11 mouse cellular contexts compared by ENCODE assay signal in the genomic region with DNA sequence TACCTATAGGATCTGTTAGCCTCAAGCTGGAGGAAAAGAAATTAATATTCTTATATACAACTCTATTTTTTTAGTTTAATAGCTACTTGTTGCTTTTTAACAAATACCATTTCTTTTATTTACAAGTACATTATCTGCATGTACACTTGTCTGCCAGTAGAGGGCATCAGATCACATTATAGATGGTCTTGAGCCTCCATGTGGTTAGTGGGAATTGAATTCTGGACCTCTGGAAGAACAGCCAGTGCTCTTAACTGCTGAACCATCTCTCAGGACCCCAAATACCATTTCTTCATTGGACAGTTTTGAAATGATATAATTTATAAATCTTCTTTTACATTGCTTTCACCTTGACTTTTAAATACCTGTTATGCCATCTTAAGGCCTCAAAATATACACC. TPM values are rescaled to one million over a fixed set of nuclear protein-coding genes. Genes with fewer than 3 reads are reported as not detected.
DNase-seq lines count a peak whose midpoint lies in the region; ATAC-seq lines count a peak whose summit lies in the region.
"Had no signal": no experiment of that assay in that cellular context is flagged by ENCODE, and none has a peak within 500 bp of the region (broad histone marks: within the 10 kb centered on the region; RNA-seq: fewer than 3 reads in every experiment).

No protein-coding gene starts in this region.

- no peak overlapping the region for H3K9ac ChIP-seq in intestine, embryonic 16.5 days (ENCODE audit: low read depth, low read length)
- H3K9ac ChIP-seq in intestine, embryonic 15.5 days, result no peak overlapping the region
- H3K9ac ChIP-seq: embryonic facial prominence, embryonic 15.5 days had no signal

- ATAC-seq in intestine, embryonic 16.5 days, result 0 out of 2 replicates have a peak, but pooled peaks have one; percentile 44
- ATAC-seq in intestine, embryonic 15.5 days, result no peak
- no peak for ATAC-seq in megakaryocyte-erythroid progenitor cell, adult 5-6 weeks (replicated peaks; ENCODE audit: low FRiP score, low TSS enrichment, poor library complexity, severe bottlenecking)

- H3K27me3 ChIP-seq in intestine, embryonic 16.5 days (replicated peaks; ENCODE audit: control insufficient read depth, insufficient read depth, low read length), result no peaks in the 10 kb centered on the region
- no peaks in the 10 kb centered on the region for H3K27me3 ChIP-seq in intestine, embryonic 15.5 days (replicated peaks)
- H3K27me3 ChIP-seq: embryonic facial prominence, embryonic 15.5 days had no signal

- no peaks in the 10 kb centered on the region for H3K4me1 ChIP-seq in intestine, embryonic 16.5 days (ENCODE audit: control insufficient read depth, insufficient read depth, low read length)
- H3K4me1 ChIP-seq in intestine, embryonic 15.5 days (replicated peaks), result no peaks in the 10 kb centered on the region
- H3K4me1 ChIP-seq: embryonic facial prominence, embryonic 15.5 days had no signal

- no peak overlapping the region for H3K27ac ChIP-seq in intestine, embryonic 16.5 days (ENCODE audit: low read length)
- no peak overlapping the region for H3K27ac ChIP-seq in intestine, embryonic 15.5 days
- H3K27ac ChIP-seq: embryonic facial prominence, embryonic 15.5 days had no signal

- H3K4me3 ChIP-seq in intestine, embryonic 16.5 days (ENCODE audit: low read length), result no peak overlapping the region
- H3K4me3 ChIP-seq in intestine, embryonic 15.5 days (replicated peaks), result no peak overlapping the region
- H3K4me3 ChIP-seq: embryonic facial prominence, embryonic 15.5 days had no signal

- DNase-seq in 416B (ENCODE audit: low read depth) (peak; percentile 72), ES-CJ7 (ENCODE audit: low read depth, low spot score) (peak; percentile 51)
- peak; percentile 15 for DNase-seq in embryo, embryonic 9.5 days (ENCODE audit: extremely low spot score)
- DNase-seq in adrenal gland, postnatal 10 days, result no peak
- DNase-seq in B cell, adult 2 months, result no peak
- DNase-seq: adrenal gland, postnatal 14 days; lung, postnatal 10 days had no signal

- no peaks in the 10 kb centered on the region for H3K36me3 ChIP-seq in intestine, embryonic 16.5 days (ENCODE audit: control insufficient read depth, insufficient read depth, low read length)
- no peaks in the 10 kb centered on the region for H3K36me3 ChIP-seq in intestine, embryonic 15.5 days
- H3K36me3 ChIP-seq: embryonic facial prominence, embryonic 15.5 days had no signal

- H3K4me2 ChIP-seq in intestine, embryonic 16.5 days (ENCODE audit: low read depth, low read length), result no peak overlapping the region
- H3K4me2 ChIP-seq in intestine, embryonic 15.5 days (replicated peaks), result no peak overlapping the region
- H3K4me2 ChIP-seq: embryonic facial prominence, embryonic 15.5 days had no signal

- H3K9me3 ChIP-seq in intestine, embryonic 16.5 days (ENCODE audit: control insufficient read depth, low read length), result no peaks in the 10 kb centered on the region
- H3K9me3 ChIP-seq in intestine, embryonic 15.5 days, result no peaks in the 10 kb centered on the region
- H3K9me3 ChIP-seq: embryonic facial prominence, embryonic 15.5 days had no signal

RNA-seq across cellular contexts. Expression of gene Mterf1b, which starts 9.2 kb away (rescaled TPM):
- 3.3 and 3.7 TPM in 2 replicates for polyA plus RNA-seq in intestine, embryonic 16.5 days (2015; fragmentation: Nextera tagmentation; extraction: Ambion mirVana)
- polyA plus RNA-seq in intestine, embryonic 15.5 days (2015; fragmentation: Nextera tagmentation; extraction: Ambion mirVana), result 3.7 and 3.8 TPM in 2 replicates
- 0.74 and 6.2 TPM in 2 replicates for total RNA-seq in megakaryocyte-erythroid progenitor cell, adult 5-6 weeks (2014; fragmentation: Nextera tagmentation)
- 1.5 and 3.6 TPM in 2 replicates for total RNA-seq in megakaryocyte-erythroid progenitor cell, adult 5-6 weeks (2017)
- 1 to 10 TPM; 3.6 to 4.9 TPM for total RNA-seq in adrenal gland, postnatal 10 days (2021)

Comparison
In these comparisons a context has a peak if more than half of its experiments do, and no peak if none do; other contexts are left out.
1. DNase-seq: peak in 416B (single experiment), ES-CJ7 (single experiment) and embryo, embryonic 9.5 days (single experiment); none in adrenal gland, postnatal 10 days (single experiment) and B cell, adult 2 months (0 of 2).